ENCODE assay signal across 19 mouse cellular contexts in genomic region chr12:3429681-3430442, GRCm38 (mm10). TPM values are rescaled to one million over a fixed set of nuclear protein-coding genes. Genes with fewer than 3 reads are reported as not detected.
DNase-seq lines count a peak whose midpoint lies in the region; ATAC-seq lines count a peak whose summit lies in the region.
"Had no signal": no experiment of that assay in that cellular context is flagged by ENCODE, and none has a peak within 500 bp of the region (broad histone marks: within the 10 kb centered on the region; RNA-seq: fewer than 3 reads in every experiment).

No protein-coding gene starts in this region.

- H3K27ac ChIP-seq in liver, embryonic 13.5 days: no peak overlapping the region
- H3K27ac ChIP-seq: hindbrain, postnatal 0 days; lung, embryonic 15.5 days; neural tube, embryonic 13.5 days had no signal

- ATAC-seq in liver, embryonic 13.5 days (ENCODE audit: low read depth): no peak
- ATAC-seq: forebrain, postnatal 0 days; hindbrain, postnatal 0 days had no signal

- H3K27me3 ChIP-seq in liver, embryonic 13.5 days: no peaks in the 10 kb centered on the region
- H3K27me3 ChIP-seq: heart, embryonic 12.5 days; lung, embryonic 15.5 days; neural tube, embryonic 13.5 days had no signal

- no peaks in the 10 kb centered on the region for H3K9me3 ChIP-seq in liver, embryonic 13.5 days (replicated peaks)
- H3K9me3 ChIP-seq: heart, embryonic 12.5 days; lung, embryonic 15.5 days; neural tube, embryonic 13.5 days had no signal

- WGBS in liver, embryonic 13.5 days (ENCODE audit: insufficient replicate concordance): 82% methylated on average over 2 of the region's 2 CpGs

- DNase-seq in cerebellum, adult 9-11 months: peak; percentile 36
- DNase-seq in cerebellum, adult 8-10 months: no peak
- DNase-seq in kidney, adult 9 months: peak; percentile 50
- no peak for DNase-seq in kidney, postnatal 10 days
- DNase-seq in CD4-positive helper T cell, adult 2 months (ENCODE audit: low read depth, low spot score): peak; percentile 26
- no peak for DNase-seq in liver, embryonic 13.5 days
- DNase-seq in lung, adult 18-20 months: no peak
- no peak for DNase-seq in left cerebral cortex, adult 18-20 months (ENCODE audit: low spot score in 2 of 2)
- DNase-seq: forebrain, postnatal 0 days; gastrocnemius, postnatal 14 days; heart, postnatal 36 days; layer of hippocampus, postnatal 36 days; left cerebral cortex, postnatal 4 days; right cerebral cortex, postnatal 25 days; thymus, adult 18-20 months had no signal

- peaks cover 18% of the 10 kb centered on the region; the same call in 1 of the 2 replicates for H3K36me3 ChIP-seq in liver, embryonic 13.5 days
- H3K36me3 ChIP-seq: lung, embryonic 15.5 days had no signal

- H3K4me2 ChIP-seq in liver, embryonic 13.5 days: peak overlapping the region; percentile 69
- H3K4me2 ChIP-seq: lung, embryonic 15.5 days; neural tube, embryonic 13.5 days had no signal

- peak overlapping the region; percentile 3; the same call in 1 of the 2 replicates for H3K9ac ChIP-seq in liver, embryonic 13.5 days
- H3K9ac ChIP-seq: forebrain, postnatal 0 days; heart, embryonic 12.5 days; lung, embryonic 15.5 days; neural tube, embryonic 13.5 days had no signal

- peak overlapping the region; percentile 11; the same call in 1 of the 2 replicates for H3K4me3 ChIP-seq in liver, embryonic 13.5 days (replicated peaks)
- H3K4me3 ChIP-seq: heart, embryonic 12.5 days; lung, embryonic 15.5 days; neural tube, embryonic 13.5 days had no signal

- peaks cover 47% of the 10 kb centered on the region for H3K4me1 ChIP-seq in liver, embryonic 13.5 days (replicated peaks)

RNA-seq across cellular contexts. Expression of gene Asxl2, which starts 3.2 kb away (rescaled TPM):
- 9.6 and 12.3 TPM in 2 replicates for polyA plus RNA-seq in liver, embryonic 13.5 days (2015; fragmentation: Nextera tagmentation; extraction: Ambion mirVana)
- total RNA-seq in left cerebral cortex, adult 18-20 months (2021): 10 to 100 TPM; 26.9 to 28.6 TPM

Comparison
In these comparisons a context has a peak if more than half of its experiments do, and no peak if none do; other contexts are left out.
1. DNase-seq: peak in cerebellum, adult 9-11 months (single experiment), kidney, adult 9 months (single experiment) and CD4-positive helper T cell, adult 2 months (single experiment); none in cerebellum, adult 8-10 months (single experiment), kidney, postnatal 10 days (single experiment), liver, embryonic 13.5 days (single experiment), lung, adult 18-20 months (0 of 2) and left cerebral cortex, adult 18-20 months (0 of 2).